Mouse (Mus musculus): Measurements from ENCODE around the gene Lrrfip1. TPM values are rescaled to one million over a fixed set of nuclear protein-coding genes. Genes with fewer than 3 reads are reported as not detected.

Gene Lrrfip1
- polyA plus RNA-seq, 1 experiment from 2014 or later = 58.6 TPM

DNA sequence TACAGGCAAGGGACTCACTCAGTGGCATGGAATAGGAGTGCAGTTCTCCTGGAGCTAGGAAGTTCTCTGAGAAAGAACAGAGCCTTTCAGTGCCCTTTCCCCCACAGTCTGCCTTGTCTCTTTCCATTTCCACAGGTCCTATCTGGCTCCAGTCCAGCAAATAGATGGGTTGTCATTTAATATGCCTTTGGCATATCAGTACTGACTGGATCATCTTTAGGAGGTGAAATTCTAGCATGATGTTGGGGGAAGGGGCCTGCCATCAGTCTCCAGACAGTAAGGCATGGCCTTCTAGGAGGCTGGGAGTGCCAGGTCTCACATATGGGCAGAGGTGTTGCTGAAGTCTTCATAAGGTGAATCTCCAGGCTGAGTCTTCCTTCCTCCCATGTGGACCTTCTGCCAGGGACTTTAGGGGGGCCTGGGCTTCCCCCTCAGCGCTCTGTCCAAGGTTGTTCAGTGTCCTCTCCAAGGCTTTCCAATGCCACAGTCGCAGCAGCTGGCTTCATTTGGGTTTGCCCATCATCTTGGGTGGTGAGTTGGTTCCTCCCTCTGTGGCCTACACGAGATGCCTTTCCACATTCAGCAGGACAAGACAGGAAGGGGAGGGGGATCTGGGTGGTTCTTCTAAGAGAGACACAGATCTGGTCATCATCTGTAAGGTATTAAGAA, 3.5 kb downstream of the Lrrfip1 start:
- H3K9ac ChIP-seq (ENCODE audit: low read depth, low read length) = no peak overlapping the region
- no peak for DNase-seq (ENCODE audit: low spot score)
- no peak overlapping the region for H3K4me2 ChIP-seq (ENCODE audit: low read depth, low read length)
- H3K36me3 ChIP-seq (ENCODE audit: control insufficient read depth, insufficient read depth, low read length) = no peaks in the 10 kb centered on the region
- WGBS = 91% methylated on average over 3 of the region's 3 CpGs
- no peaks in the 10 kb centered on the region for H3K27me3 ChIP-seq (replicated peaks; ENCODE audit: control insufficient read depth, insufficient read depth, low read length)
- no peaks in the 10 kb centered on the region for H3K9me3 ChIP-seq (ENCODE audit: control insufficient read depth, low read length)
- H3K4me1 ChIP-seq (ENCODE audit: control insufficient read depth, insufficient read depth, low read length) = peaks cover 10% of the 10 kb centered on the region
- ATAC-seq (ENCODE audit: low read depth) = no peak
- H3K4me3 ChIP-seq (ENCODE audit: low read depth, low read length) = no peak overlapping the region
- H3K27ac ChIP-seq (replicated peaks; ENCODE audit: low read depth, low read length) = no peak overlapping the region

DNA sequence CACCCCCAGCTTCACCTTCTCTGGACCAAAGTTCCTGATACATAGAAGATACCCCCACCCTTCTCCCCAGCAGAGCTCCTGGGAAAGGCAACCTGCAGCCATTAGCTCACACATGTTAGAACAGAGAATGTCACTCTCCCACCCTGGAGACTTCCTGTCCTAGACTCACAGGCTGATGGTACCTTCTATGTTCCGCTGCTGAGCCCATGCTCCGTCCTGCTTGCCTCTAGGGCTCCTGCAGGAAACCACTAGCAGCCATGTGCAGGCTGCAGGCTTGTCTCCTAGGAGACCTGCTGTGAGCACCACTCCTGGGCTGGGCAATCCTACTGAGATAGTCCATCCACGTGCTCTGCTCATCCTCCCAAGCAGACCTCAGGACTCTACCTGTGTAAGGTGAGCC, 4.1 kb downstream of the Lrrfip1 start:
- no peak overlapping the region for H3K4me2 ChIP-seq (ENCODE audit: low read depth, low read length)
- no peak overlapping the region for H3K27ac ChIP-seq (replicated peaks; ENCODE audit: low read depth, low read length)
- no peaks in the 10 kb centered on the region for H3K9me3 ChIP-seq (ENCODE audit: control insufficient read depth, low read length)
- no peak for ATAC-seq (ENCODE audit: low read depth)
- WGBS = 73% methylated on average over 3 of the region's 3 CpGs
- H3K27me3 ChIP-seq (replicated peaks; ENCODE audit: control insufficient read depth, insufficient read depth, low read length) = no peaks in the 10 kb centered on the region
- no peak for DNase-seq (ENCODE audit: low spot score)
- H3K4me1 ChIP-seq (ENCODE audit: control insufficient read depth, insufficient read depth, low read length) = peaks cover 10% of the 10 kb centered on the region
- H3K4me3 ChIP-seq (ENCODE audit: low read depth, low read length) = no peak overlapping the region
- H3K36me3 ChIP-seq (ENCODE audit: control insufficient read depth, insufficient read depth, low read length) = no peaks in the 10 kb centered on the region
- no peak overlapping the region for H3K9ac ChIP-seq (ENCODE audit: low read depth, low read length)

GRCm38 (mm10) chr1:91003522-91004253, 5.2 kb downstream of the Lrrfip1 start:
- H3K36me3 ChIP-seq (ENCODE audit: control insufficient read depth, insufficient read depth, low read length) = no peaks in the 10 kb centered on the region
- H3K27ac ChIP-seq (replicated peaks; ENCODE audit: low read depth, low read length) = no peak overlapping the region
- H3K27me3 ChIP-seq (replicated peaks; ENCODE audit: control insufficient read depth, insufficient read depth, low read length) = no peaks in the 10 kb centered on the region
- ATAC-seq (ENCODE audit: low read depth) (no peak), DNase-seq (ENCODE audit: low spot score) (no peak)
- no peak overlapping the region for H3K9ac ChIP-seq (ENCODE audit: low read depth, low read length)
- H3K4me1 ChIP-seq (ENCODE audit: control insufficient read depth, insufficient read depth, low read length) = peaks cover 10% of the 10 kb centered on the region
- no peak overlapping the region for H3K4me3 ChIP-seq (ENCODE audit: low read depth, low read length)
- WGBS = 85% methylated on average over 8 of the region's 8 CpGs
- H3K9me3 ChIP-seq (ENCODE audit: control insufficient read depth, low read length) = no peaks in the 10 kb centered on the region
- H3K4me2 ChIP-seq (ENCODE audit: low read depth, low read length) = no peak overlapping the region

- Histone ChIP-seq H3K9me3 (ENCODE audit: control insufficient read depth, low read length) (no peaks in the 10 kb centered on the region), H3K27ac (replicated peaks; ENCODE audit: low read depth, low read length) (no peak overlapping the region), H3K36me3 (ENCODE audit: control insufficient read depth, insufficient read depth, low read length) (no peaks in the 10 kb centered on the region), H3K4me3 (ENCODE audit: low read depth, low read length) (no peak overlapping the region), H3K27me3 (replicated peaks; ENCODE audit: control insufficient read depth, insufficient read depth, low read length) (no peaks in the 10 kb centered on the region), H3K9ac (ENCODE audit: low read depth, low read length) (no peak overlapping the region), H3K4me2 (ENCODE audit: low read depth, low read length) (no peak overlapping the region), H3K4me1 (ENCODE audit: control insufficient read depth, insufficient read depth, low read length) (no peaks in the 10 kb centered on the region)
- DNase-seq (ENCODE audit: low spot score) = no peak
- WGBS = 80% methylated on average over 5 of the region's 5 CpGs
- no peak for ATAC-seq (ENCODE audit: low read depth)
Measured at GRCm38 (mm10) chr1:91006037-91006436, 7.5 kb downstream of the Lrrfip1 start.

DNA sequence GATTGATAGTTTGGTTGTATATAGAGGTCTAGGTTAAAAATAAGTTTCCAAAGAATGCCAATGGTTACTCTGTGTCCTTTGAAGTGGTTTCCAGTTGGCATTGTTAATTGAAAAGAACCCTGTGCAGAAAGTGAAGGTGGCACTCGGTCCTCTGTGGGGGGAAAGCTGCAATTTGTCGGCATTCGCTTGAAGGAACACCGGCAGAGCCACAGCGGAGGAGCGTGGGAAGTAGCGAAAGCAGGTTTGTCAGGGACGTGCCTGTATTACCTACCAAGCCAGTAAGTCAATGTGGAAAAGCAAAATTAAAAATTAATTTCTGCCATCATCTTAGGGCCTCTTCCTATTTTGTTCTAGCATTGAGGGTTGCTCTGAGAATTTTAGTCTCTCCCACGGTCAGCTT, 8.2 kb downstream of the Lrrfip1 start:
- no peak overlapping the region for H3K4me3 ChIP-seq (ENCODE audit: low read depth, low read length)
- H3K27me3 ChIP-seq (replicated peaks; ENCODE audit: control insufficient read depth, insufficient read depth, low read length) = no peaks in the 10 kb centered on the region
- H3K9me3 ChIP-seq (ENCODE audit: control insufficient read depth, low read length) = no peaks in the 10 kb centered on the region
- no peak overlapping the region for H3K27ac ChIP-seq (replicated peaks; ENCODE audit: low read depth, low read length)
- 93% methylated on average over 9 of the region's 9 CpGs for WGBS
- H3K36me3 ChIP-seq (ENCODE audit: control insufficient read depth, insufficient read depth, low read length) = no peaks in the 10 kb centered on the region
- no peak for DNase-seq (ENCODE audit: low spot score)
- no peak overlapping the region for H3K4me2 ChIP-seq (ENCODE audit: low read depth, low read length)
- H3K4me1 ChIP-seq (ENCODE audit: control insufficient read depth, insufficient read depth, low read length) = no peaks in the 10 kb centered on the region
- ATAC-seq (ENCODE audit: low read depth) = no peak
- H3K9ac ChIP-seq (ENCODE audit: low read depth, low read length) = no peak overlapping the region

- Histone ChIP-seq H3K4me3 (ENCODE audit: low read depth, low read length) (no peak overlapping the region), H3K4me1 (ENCODE audit: control insufficient read depth, insufficient read depth, low read length) (peaks cover 5% of the 10 kb centered on the region; the same call in 1 of the 2 replicates), H3K4me2 (ENCODE audit: low read depth, low read length) (no peak overlapping the region), H3K27me3 (replicated peaks; ENCODE audit: control insufficient read depth, insufficient read depth, low read length) (no peaks in the 10 kb centered on the region), H3K9me3 (ENCODE audit: control insufficient read depth, low read length) (no peaks in the 10 kb centered on the region), H3K27ac (replicated peaks; ENCODE audit: low read depth, low read length) (no peak overlapping the region), H3K9ac (ENCODE audit: low read depth, low read length) (no peak overlapping the region), H3K36me3 (ENCODE audit: control insufficient read depth, insufficient read depth, low read length) (no peaks in the 10 kb centered on the region)
- ATAC-seq (ENCODE audit: low read depth) (no peak), DNase-seq (ENCODE audit: low spot score) (no peak)
- 89% methylated on average over 13 of the region's 14 CpGs for WGBS
Measured at GRCm38 (mm10) chr1:91008147-91008682, 9.7 kb downstream of the Lrrfip1 start.

DNA sequence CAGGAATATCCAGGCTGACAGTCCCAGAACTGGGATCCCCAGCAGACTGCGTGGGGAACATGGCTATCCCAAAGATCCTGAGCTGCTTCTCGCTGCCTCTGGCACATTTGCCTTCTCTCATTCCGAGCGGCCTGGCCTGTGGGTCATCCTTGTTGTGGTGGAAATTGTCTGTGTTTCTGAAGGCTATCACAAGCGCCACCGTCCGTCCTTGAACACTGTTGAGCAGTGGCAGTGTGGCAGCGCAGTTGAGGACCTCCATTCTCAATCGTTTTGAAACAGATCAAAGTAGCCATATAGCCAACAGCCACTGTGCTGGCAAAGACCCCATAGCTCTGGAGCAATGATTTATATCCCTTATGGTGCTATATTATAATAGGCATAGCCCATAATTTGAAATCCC, 10.2 kb downstream of the Lrrfip1 start:
- Histone ChIP-seq H3K4me1 (ENCODE audit: control insufficient read depth, insufficient read depth, low read length) (peaks cover 5% of the 10 kb centered on the region), H3K27me3 (replicated peaks; ENCODE audit: control insufficient read depth, insufficient read depth, low read length) (no peaks in the 10 kb centered on the region), H3K9ac (ENCODE audit: low read depth, low read length) (no peak overlapping the region), H3K4me3 (ENCODE audit: low read depth, low read length) (no peak overlapping the region), H3K36me3 (ENCODE audit: control insufficient read depth, insufficient read depth, low read length) (no peaks in the 10 kb centered on the region), H3K4me2 (ENCODE audit: low read depth, low read length) (no peak overlapping the region), H3K27ac (replicated peaks; ENCODE audit: low read depth, low read length) (no peak overlapping the region), H3K9me3 (ENCODE audit: control insufficient read depth, low read length) (no peaks in the 10 kb centered on the region)
- no peak for DNase-seq (ENCODE audit: low spot score)
- ATAC-seq (ENCODE audit: low read depth) = no peak
- WGBS = 92% methylated on average over 9 of the region's 9 CpGs

GRCm38 (mm10) chr1:91009266-91009665, 10.7 kb downstream of the Lrrfip1 start:
- Histone ChIP-seq H3K4me2 (ENCODE audit: low read depth, low read length) (no peak overlapping the region), H3K4me1 (ENCODE audit: control insufficient read depth, insufficient read depth, low read length) (peaks cover 8% of the 10 kb centered on the region), H3K36me3 (ENCODE audit: control insufficient read depth, insufficient read depth, low read length) (no peaks in the 10 kb centered on the region), H3K9me3 (ENCODE audit: control insufficient read depth, low read length) (no peaks in the 10 kb centered on the region), H3K4me3 (ENCODE audit: low read depth, low read length) (no peak overlapping the region), H3K27me3 (replicated peaks; ENCODE audit: control insufficient read depth, insufficient read depth, low read length) (no peaks in the 10 kb centered on the region), H3K9ac (ENCODE audit: low read depth, low read length) (no peak overlapping the region), H3K27ac (replicated peaks; ENCODE audit: low read depth, low read length) (no peak overlapping the region)
- no peak for ATAC-seq (ENCODE audit: low read depth)
- DNase-seq (ENCODE audit: low spot score) = no peak
- WGBS = 87% methylated on average over 6 of the region's 6 CpGs
